Mouse (Mus musculus) MEL (cell line): Measurements from ENCODE around the gene Lrch4. TPM values are rescaled to one million over a fixed set of nuclear protein-coding genes. Genes with fewer than 3 reads are reported as not detected.
A peak's percentile ranks its signal among the peaks of the same experiment; 100 is the strongest.

Experiments
- DNase-seq: peaks from one replicate; pipeline ENCODE4 v3.0.0; 2011; ENCODE audit warnings: low read depth, low spot score
- H3K27ac ChIP-seq: 2 replicates; pipeline ENCODE4 v1.5.1; 2012; ENCODE audit warnings: low read depth, mild to moderate bottlenecking, control low read depth, low read length, moderate library complexity; ENCODE audit not compliant: control insufficient read depth
- H3K27me3 ChIP-seq, 2 experiments: fragments of 150-350 bp in 1 of 2; sonication (generic) in 1 of 2; 2 replicates each; pipeline ENCODE4 v1.6.1; 2012; ENCODE audit warnings: low read length in 2 of 2, mild to moderate bottlenecking in 2 of 2, improper control_type of control experiment in 1 of 2, moderate library complexity in 1 of 2; ENCODE audit not compliant: insufficient read depth in 2 of 2, control insufficient read depth in 1 of 2
- H3K36me3 ChIP-seq, 2 experiments: 2 replicates each; pipeline ENCODE4 v1.6.1; 2012 to 2014; ENCODE audit warnings: low read length in 2 of 2, improper control_type of control experiment in 1 of 2, inconsistent platforms in 1 of 2, mild to moderate bottlenecking in 1 of 2; ENCODE audit not compliant: insufficient read depth in 2 of 2, control insufficient read depth in 1 of 2
- H3K4me1 ChIP-seq, 2 experiments: fragments of 150-350 bp in 1 of 2; sonication (generic) in 1 of 2; 2 replicates each; pipeline ENCODE4 v1.6.1; 2012; ENCODE audit warnings: low read length in 2 of 2, improper control_type of control experiment in 1 of 2, mild to moderate bottlenecking in 1 of 2; ENCODE audit not compliant: insufficient read depth in 2 of 2, control insufficient read depth in 1 of 2
- H3K4me3 ChIP-seq, 2 experiments: fragments of 150-350 bp in 1 of 2; sonication (generic) in 1 of 2; 2 replicates each; pipeline ENCODE4 v1.5.1; 2012; ENCODE audit warnings: low read depth in 2 of 2, low read length in 2 of 2, mild to moderate bottlenecking in 2 of 2, moderate library complexity in 2 of 2, control low read depth in 1 of 2, improper control_type of control experiment in 1 of 2; ENCODE audit not compliant: control insufficient read depth in 1 of 2, insufficient read depth in 1 of 2
- H3K79me2 ChIP-seq: 2 replicates; pipeline ENCODE4 v1.6.1; 2012; ENCODE audit warnings: mild to moderate bottlenecking, low read length, moderate library complexity; ENCODE audit not compliant: control insufficient read depth, poor library complexity, insufficient read depth
- H3K9ac ChIP-seq: 2 replicates; pipeline ENCODE4 v1.6.1; 2012; ENCODE audit warnings: low read depth, mild to moderate bottlenecking, control low read depth, low read length, moderate library complexity; ENCODE audit not compliant: control insufficient read depth, poor library complexity, severe bottlenecking
- H3K9me3 ChIP-seq: fragments of 150-350 bp; sonication (generic); replicated peaks from 2 replicates; pipeline ENCODE4 v1.6.1; 2012; ENCODE audit warnings: mild to moderate bottlenecking, low read length, improper control_type of control experiment, moderate library complexity; ENCODE audit not compliant: insufficient read depth
- BHLHE40 ChIP-seq: IDR thresholded peaks from 2 replicates; pipeline ENCODE4 v1.6.1; 2012; ENCODE audit warnings: low read depth, mild to moderate bottlenecking, inconsistent platforms, low read length, improper control_type of control experiment, borderline replicate concordance
- CHD1 ChIP-seq: IDR thresholded peaks from 2 replicates; pipeline ENCODE4 v1.6.1; 2012; ENCODE audit warnings: low read depth, mild to moderate bottlenecking, inconsistent platforms, low read length, improper control_type of control experiment
- CHD2 ChIP-seq: IDR thresholded peaks from 2 replicates; pipeline ENCODE4 v1.6.1; 2011; ENCODE audit warnings: low read length, improper control_type of control experiment
- CTCF ChIP-seq, 3 experiments: IDR thresholded peaks in 2 of 3; conservative IDR thresholded peaks in 1 of 3; 2 replicates each; pipeline ENCODE4 v1.5.1; 2011 to 2012; ENCODE audit warnings: low read length in 3 of 3, low read depth in 2 of 3, mild to moderate bottlenecking in 2 of 3, improper control_type of control experiment in 1 of 3, inconsistent platforms in 1 of 3, mixed read lengths in 1 of 3, moderate library complexity in 1 of 3; ENCODE audit not compliant: control insufficient read depth in 1 of 3, insufficient read depth in 1 of 3, poor library complexity in 1 of 3, severe bottlenecking in 1 of 3
- EP300 ChIP-seq, 2 experiments: IDR thresholded peaks; 2 replicates each; pipeline ENCODE4 v1.6.1; 2011; ENCODE audit warnings: improper control_type of control experiment in 2 of 2, low read length in 2 of 2, low read depth in 1 of 2, mild to moderate bottlenecking in 1 of 2
- ETS1 ChIP-seq: IDR thresholded peaks from 2 replicates; pipeline ENCODE4 v1.6.1; 2012; ENCODE audit warnings: low read depth, mild to moderate bottlenecking, inconsistent platforms, low read length, improper control_type of control experiment, moderate library complexity
- KAT2A ChIP-seq: conservative IDR thresholded peaks from 2 replicates; pipeline ENCODE4 v1.6.1; 2012; ENCODE audit warnings: low read depth, low read length, improper control_type of control experiment, inconsistent platforms
- MAFK ChIP-seq: IDR thresholded peaks from 2 replicates; pipeline ENCODE4 v1.6.1; 2011; ENCODE audit warnings: low read depth, mild to moderate bottlenecking, low read length, improper control_type of control experiment, borderline replicate concordance
- MXI1 ChIP-seq: IDR thresholded peaks from 2 replicates; pipeline ENCODE4 v1.6.1; 2011; ENCODE audit warnings: mild to moderate bottlenecking, low read depth, low read length, improper control_type of control experiment
- MYB ChIP-seq: IDR thresholded peaks from 2 replicates; pipeline ENCODE4 v1.6.1; 2011; ENCODE audit warnings: mild to moderate bottlenecking, low read depth, low read length, improper control_type of control experiment
- POLR2AphosphoS2 ChIP-seq: IDR thresholded peaks from 2 replicates; pipeline ENCODE4 v1.6.1; 2011; ENCODE audit warnings: low read length, improper control_type of control experiment
- RAD21 ChIP-seq: IDR thresholded peaks from 2 replicates; pipeline ENCODE4 v1.6.1; 2011; ENCODE audit warnings: mild to moderate bottlenecking, low read depth, low read length, improper control_type of control experiment
- SIN3A ChIP-seq: IDR thresholded peaks from 2 replicates; pipeline ENCODE4 v1.6.1; 2012; ENCODE audit warnings: low read length, improper control_type of control experiment, inconsistent platforms
- TBP ChIP-seq: IDR thresholded peaks from 2 replicates; pipeline ENCODE4 v1.8.0; 2011; ENCODE audit warnings: low read depth, low read length, improper control_type of control experiment
- UBTF ChIP-seq: IDR thresholded peaks from 2 replicates; pipeline ENCODE4 v1.6.1; 2012; ENCODE audit warnings: low read depth, mild to moderate bottlenecking, inconsistent platforms, low read length, improper control_type of control experiment, moderate library complexity, borderline replicate concordance; ENCODE audit not compliant: insufficient read depth
- USF1 ChIP-seq: IDR thresholded peaks from 2 replicates; pipeline ENCODE4 v1.6.1; 2014; ENCODE audit warnings: low read depth, mild to moderate bottlenecking, inconsistent platforms, low read length, improper control_type of control experiment, moderate library complexity
- ZC3H11A ChIP-seq: IDR thresholded peaks from 2 replicates; pipeline ENCODE4 v1.6.1; 2012; ENCODE audit warnings: low read depth, mild to moderate bottlenecking, inconsistent platforms, low read length, improper control_type of control experiment
- ZNF384 ChIP-seq: IDR thresholded peaks from 2 replicates; pipeline ENCODE4 v1.6.1; 2012; ENCODE audit warnings: low read depth, mild to moderate bottlenecking, inconsistent platforms, low read length, improper control_type of control experiment
- polyA plus RNA-seq, 2 experiments: library from polyadenylated mRNA; stranded (reverse) in 1 of 2; unstranded in 1 of 2; fragments of >175 nt in 1 of 2; fragments of >200 nt in 1 of 2; gene quantifications; 2 replicates each; pipeline versions ENCODE4 v1.2.1 to v1.2.4; 2012; ENCODE audit warnings: low replicate concordance in 2 of 2, low read depth in 1 of 2; ENCODE audit not compliant: insufficient read length in 2 of 2, insufficient read depth in 1 of 2, missing spikeins in 1 of 2
- total RNA-seq: library from RNA; depleted of rRNA; stranded (reverse); fragments of 300-350 nt; gene quantifications from 2 replicates; pipeline ENCODE4 v1.2.3, GENCODE M21; 2012

Lrch4 gene
- total and polyA plus RNA-seq, 3 experiments = 9.1 to 239 (median 47.0) TPM

DNA sequence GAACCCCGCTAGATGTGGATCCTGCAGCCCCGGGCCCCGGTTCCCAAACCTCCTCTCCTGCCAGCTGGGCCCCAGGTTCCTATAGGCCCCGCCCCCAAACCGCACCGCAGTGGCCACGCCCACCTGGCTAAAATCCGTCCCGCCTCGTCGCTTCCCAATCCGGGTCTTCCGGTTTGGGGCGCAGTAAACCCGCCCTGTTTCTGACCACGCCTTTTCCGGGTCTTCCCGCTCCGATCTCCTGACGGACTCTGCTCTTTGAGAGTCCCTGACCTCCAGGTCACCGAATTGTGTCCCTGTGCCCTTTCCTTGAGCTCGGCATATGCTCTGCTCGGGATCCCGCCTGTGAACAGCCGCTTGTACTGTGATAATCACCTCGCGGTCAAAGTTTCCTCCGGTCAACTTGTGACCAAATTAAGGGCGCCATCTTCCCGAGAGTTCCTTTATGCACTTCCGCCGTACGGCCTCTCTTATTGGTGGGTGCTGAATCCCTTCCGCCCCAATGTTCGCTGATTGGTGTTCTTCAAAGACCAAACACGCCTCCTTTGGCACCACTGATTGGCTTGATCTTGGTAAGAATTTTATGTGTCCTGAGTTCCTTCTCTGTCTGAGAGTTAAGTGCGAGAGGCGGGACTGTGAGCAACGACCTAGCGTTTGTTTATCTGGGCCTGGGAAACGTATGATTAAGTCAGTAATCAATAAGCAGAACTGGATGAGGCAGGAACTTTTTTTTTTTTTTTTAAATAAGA is 28.1 kb upstream of the Lrch4 start, which contains the start of gene Mospd3 (continued):
- TF ChIP-seq MAFK (no peak), UBTF (no peak), SIN3A (peak; percentile 76)

DNA sequence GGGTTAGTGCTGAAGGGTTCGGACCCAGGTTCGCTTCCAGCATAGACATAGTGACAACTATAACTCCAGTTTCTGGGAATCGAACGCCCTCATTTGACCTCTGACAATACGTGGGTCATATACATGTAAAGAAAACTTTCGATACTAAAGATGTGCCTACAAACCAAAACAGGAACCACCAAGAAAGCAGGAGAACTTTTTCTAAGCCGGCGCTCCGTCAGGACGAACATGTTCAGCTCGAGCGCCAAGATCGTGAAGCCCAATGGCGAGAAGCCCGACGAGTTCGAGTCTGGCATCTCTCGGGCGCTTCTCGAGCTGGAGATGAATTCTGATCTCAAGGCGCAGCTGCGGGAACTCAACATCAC is 27.6 kb upstream of the Lrch4 start:
- peak overlapping the region; percentile 95 for H3K27ac ChIP-seq
- H3K4me1 ChIP-seq = peaks cover 10 to 30% of the 10 kb centered on the region in 2 experiments
- no peaks in the 10 kb centered on the region for H3K9me3 ChIP-seq
- H3K27me3 ChIP-seq = no peaks in the 10 kb centered on the region
- H3K9ac ChIP-seq = peak overlapping the region; percentile 87
- peak; percentile 78 for DNase-seq
- H3K4me3 ChIP-seq = peak overlapping the region; percentile 56 to 99
- peaks cover 14% of the 10 kb centered on the region for H3K79me2 ChIP-seq
- H3K36me3 ChIP-seq = peaks cover 0 to 16% of the 10 kb centered on the region in 2 experiments; a peak in 2 of 4 replicates
- TF ChIP-seq MXI1 (peak; percentile 44; the same call in 1 of the 2 replicates), SIN3A (no peak; the same call in 1 of the 2 replicates), ETS1 (peak; percentile 33; the same call in 1 of the 2 replicates), EP300 (IDR thresholded peaks at IDR 0.05; ENCODE audit: low read depth in 1 of 2, low read length in 2 of 2) (peak in 1 of 2 experiments; percentile 53; a peak in 1 of 4 replicates), CHD1 (no peak)
- TF ChIP-seq, all 39 proteins: peak for 3

DNA sequence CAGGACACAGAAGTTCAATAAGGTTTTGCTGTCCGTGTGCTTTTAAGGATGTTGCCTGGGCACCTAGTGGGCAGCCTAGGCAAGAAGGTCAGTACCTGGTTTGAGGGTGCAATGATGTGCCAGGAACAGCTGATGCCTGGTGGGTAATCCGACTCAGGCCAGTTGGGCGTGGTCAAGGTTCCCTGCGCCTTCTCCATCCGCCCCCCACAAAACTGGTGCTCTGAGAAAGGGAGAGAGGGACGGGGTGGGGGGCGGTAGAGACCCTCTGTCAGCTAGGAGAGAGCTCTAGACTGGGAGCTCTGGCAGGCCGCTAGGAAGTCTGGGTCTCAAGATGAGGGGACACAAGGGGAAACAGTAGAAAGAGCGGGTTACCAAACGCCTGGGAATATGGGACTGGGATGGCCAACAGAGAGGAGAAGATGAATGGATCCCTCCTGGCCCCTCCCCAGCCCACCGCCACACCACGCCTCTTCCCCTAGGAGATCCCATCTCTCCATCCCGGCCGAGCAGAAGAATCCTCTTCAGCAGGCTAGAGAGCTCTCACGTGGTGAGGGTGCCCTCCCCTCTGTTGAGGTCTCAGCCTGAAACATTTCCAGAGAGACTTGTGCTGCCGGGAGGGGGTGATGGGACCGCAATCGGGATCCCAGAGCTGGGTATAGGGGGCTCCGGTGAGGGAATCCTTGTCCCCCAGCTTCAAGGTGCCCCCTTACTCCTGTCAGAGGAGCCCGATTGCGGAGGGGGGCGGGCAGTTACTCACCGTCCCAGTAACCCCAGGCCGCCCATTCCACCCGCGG is 20.9 kb upstream of the Lrch4 start:
- Histone ChIP-seq H3K9ac (no peak overlapping the region), H3K27ac (no peak overlapping the region), H3K9me3 (no peaks in the 10 kb centered on the region), H3K27me3 (no peaks in the 10 kb centered on the region), H3K4me1 (peaks cover 0 to 4% of the 10 kb centered on the region in 2 experiments; a peak in 2 of 4 replicates), H3K36me3 (peaks cover 0 to 3% of the 10 kb centered on the region in 2 experiments; a peak in 2 of 4 replicates), H3K79me2 (no peaks in the 10 kb centered on the region), H3K4me3 (no peak overlapping the region)
- TF ChIP-seq CTCF (IDR thresholded peaks at IDR 0.05 in 2 of 3, conservative IDR thresholded peaks at IDR 0.05 in 1 of 3; ENCODE audit: control insufficient read depth in 1 of 3, insufficient read depth in 1 of 3, low read depth in 2 of 3, low read length in 3 of 3, poor library complexity in 1 of 3, severe bottlenecking in 1 of 3) (no peak), CHD2 (no peak), TBP (no peak), BHLHE40 (no peak), ZNF384 (no peak), RAD21 (no peak), EP300 (IDR thresholded peaks at IDR 0.05; ENCODE audit: low read depth in 1 of 2, low read length in 2 of 2) (no peak), ZC3H11A (no peak), MYB (no peak), KAT2A (no peak), USF1 (no peak), POLR2AphosphoS2 (no peak)
- no peak for DNase-seq
